Mouse (Mus musculus) telencephalon, adult 2 months (tissue): ENCODE results near the gene Cdk19.
"Not testable (repeated sequence)": the region's sequence is repeated elsewhere in the genome, so short reads cannot be mapped to it uniquely, and the experiment has no call there.

Experiments
- DNase-seq: peaks from one replicate; pipeline ENCODE4 v3.0.0-alpha.2; 2011; ENCODE audit warnings: low read depth, low spot score

The Cdk19 gene

GRCm38 (mm10) chr10:40523312-40523975 lies 184.1 kb downstream of the Cdk19 start:
- DNase-seq: peak; percentile 59

DNA sequence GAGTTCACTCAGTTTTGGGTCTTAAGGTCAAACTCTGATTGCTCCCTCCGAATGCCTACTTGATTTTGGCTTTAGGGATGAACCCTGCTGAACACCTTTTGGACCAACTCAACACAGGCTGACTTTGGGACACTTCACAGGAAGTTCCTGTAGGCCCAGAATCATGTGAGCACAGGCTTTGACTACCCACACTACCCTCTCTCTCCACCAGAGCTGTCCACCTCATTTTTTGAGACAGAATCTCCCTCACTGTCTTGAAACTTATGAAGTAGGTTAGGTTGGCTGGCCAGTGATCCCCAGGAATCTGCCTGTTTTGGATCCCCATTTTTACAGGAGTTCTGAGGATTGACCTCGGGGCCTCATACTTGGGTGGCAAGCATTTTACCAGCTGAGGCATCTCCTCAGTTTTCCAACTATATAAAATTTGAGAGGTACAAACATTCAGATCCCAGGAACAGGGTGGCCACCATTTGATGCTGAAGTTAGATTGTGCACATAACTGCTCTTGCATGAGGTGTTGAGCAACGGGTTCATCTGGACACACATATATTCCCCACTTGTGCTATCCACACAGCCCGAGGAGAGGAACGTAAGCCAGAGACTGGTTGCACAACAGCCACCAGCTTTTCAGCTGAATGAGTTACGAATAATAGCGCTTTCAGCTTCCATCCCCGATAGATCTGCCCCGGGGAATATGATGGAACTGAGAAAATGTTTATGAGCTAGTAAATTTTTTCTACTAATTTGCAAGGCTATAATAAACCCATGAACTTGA lies 184.9 kb downstream of the Cdk19 start:
- DNase-seq: no peak

DNA sequence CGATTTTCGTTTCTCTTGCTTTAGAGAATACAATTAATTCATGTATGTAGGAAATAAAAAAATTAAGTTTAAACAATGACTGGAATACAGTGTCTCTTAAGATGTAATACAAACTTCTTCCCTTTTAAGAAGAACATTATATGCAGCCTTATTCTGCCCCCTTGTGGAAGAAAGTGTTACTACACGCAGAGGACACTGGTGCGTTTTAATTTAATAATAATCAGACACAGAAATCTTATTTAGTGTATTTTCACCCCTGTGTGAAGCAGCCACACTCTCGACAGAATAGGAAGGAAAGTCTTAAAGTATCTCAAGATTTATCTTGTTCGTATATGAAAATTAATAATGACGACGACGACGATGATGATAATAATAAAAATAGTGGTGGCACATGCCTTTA lies 185.6 kb downstream of the Cdk19 start:
- no peak for DNase-seq

GRCm38 (mm10) chr10:40525616-40526155 lies 186.3 kb downstream of the Cdk19 start:
- no peak for DNase-seq

DNA sequence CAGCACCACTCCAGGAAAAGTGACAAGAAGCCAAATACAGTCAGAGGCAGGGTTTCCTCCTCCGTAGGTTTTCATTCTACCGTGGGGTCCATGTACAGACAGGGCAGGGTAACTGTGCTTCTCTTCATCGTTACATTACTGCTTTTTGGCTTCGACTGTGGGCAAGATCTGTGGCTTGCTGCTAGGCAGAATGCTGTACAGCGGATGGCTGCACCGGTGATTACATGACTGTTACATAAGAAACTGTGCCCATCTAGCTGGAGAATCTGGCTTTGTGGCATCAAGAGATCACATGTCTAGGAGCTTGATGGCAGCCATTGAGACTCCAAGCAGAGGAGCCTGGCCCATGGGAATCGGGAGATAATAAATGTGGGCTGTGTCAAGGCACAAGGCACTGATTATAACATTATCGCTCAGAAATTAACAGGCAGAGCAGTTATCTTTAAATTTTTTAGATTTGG lies 187.0 kb downstream of the Cdk19 start:
- DNase-seq: no peak

- no peak for DNase-seq
These were observed 187.6 kb downstream of the Cdk19 start for GRCm38 (mm10) chr10:40526986-40527385.

- DNase-seq: no peak
These were observed 188.2 kb downstream of the Cdk19 start for GRCm38 (mm10) chr10:40527573-40527972.

- DNase-seq: no peak
These were observed 189.3 kb downstream of the Cdk19 start for GRCm38 (mm10) chr10:40528668-40529067.

DNA sequence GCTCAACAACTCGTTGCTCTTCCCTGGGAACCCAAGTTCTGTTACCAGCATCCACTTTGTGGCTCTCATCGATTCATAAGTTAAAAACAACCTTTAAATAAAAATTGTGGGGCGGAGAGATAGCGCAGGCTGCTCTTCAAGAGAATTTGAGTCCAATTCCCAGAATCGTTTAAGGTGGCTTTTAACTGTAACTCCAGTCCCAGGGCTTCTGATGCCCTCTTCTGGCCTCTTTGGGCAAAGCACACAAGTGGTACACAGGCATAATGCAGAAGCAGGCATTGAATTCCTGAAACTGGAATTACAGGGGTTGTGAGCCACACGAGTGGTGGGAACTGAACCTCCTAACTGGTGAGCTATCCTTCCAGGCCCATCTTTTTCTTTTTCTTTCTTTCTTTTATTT lies 190.3 kb downstream of the Cdk19 start:
- no peak for DNase-seq

DNA sequence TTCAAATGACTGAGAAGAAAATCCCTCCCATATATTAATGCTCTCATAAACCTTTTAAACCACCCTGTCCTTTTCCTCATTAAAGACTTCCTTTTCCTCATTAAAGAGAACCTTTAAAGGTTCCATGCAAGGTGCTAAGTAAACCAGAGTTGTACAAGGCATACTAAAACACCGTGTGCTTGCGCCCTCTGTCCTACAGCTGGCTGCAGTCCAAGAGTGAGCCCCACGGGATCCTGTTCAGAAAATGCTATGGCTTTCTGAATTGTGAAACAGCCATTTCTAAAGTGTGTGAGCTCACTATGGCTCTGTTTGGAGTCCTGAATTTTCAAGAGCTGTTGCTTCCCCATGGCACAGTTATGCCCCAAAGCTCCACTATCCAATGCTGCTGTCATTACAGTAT lies 191.3 kb downstream of the Cdk19 start:
- DNase-seq: no peak

DNA sequence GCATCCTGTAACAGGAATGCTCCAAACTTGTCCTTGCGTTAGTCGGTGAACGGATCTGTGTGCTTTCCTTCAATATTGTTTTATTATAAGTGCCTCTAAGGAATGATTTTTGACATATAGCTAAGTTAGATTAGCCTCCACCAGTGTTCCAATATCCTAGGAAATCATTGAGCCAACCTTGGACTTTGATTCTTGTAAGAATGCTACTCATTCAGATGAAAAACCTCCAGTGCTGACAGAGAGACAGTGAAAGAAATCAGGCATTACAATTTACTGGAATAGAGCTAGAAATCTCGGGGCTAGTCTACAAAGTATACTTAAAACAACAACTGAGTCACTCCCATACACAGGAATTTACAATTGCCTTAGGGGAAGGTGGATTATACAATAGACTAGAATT lies 193.2 kb downstream of the Cdk19 start:
- DNase-seq: not testable (repeated sequence)
